Mouse (Mus musculus): ENCODE measurements around the gene Acvrl1. TPM values are rescaled to one million over a fixed set of nuclear protein-coding genes. Genes with fewer than 3 reads are reported as not detected.

The Acvrl1 gene
- polyA plus RNA-seq, 1 experiment from 2014 or later = 5.2 TPM

DNA sequence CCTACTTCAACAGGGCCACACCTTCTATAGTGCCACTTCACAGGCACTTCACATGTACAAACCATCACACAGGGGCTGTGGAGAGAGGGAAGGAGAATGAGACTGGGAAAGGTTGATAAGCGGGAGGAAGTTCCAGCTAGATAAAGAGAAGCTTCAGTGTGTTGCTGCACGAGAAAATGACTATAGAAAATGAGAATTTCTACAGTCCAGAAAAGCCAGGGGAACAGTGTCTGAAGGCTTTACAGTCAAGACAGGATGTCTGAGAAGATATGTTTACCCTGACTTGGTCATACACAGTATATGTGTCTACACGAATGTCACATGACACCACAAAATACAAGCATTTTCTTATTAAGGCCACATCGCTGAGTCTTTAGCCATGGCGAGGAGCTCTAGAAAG, 41.6 kb downstream of the Acvrl1 start:
- Histone ChIP-seq H3K27ac (peak overlapping the region; percentile 36; the same call in 1 of the 2 replicates), H3K36me3 (no peaks in the 10 kb centered on the region)

DNA sequence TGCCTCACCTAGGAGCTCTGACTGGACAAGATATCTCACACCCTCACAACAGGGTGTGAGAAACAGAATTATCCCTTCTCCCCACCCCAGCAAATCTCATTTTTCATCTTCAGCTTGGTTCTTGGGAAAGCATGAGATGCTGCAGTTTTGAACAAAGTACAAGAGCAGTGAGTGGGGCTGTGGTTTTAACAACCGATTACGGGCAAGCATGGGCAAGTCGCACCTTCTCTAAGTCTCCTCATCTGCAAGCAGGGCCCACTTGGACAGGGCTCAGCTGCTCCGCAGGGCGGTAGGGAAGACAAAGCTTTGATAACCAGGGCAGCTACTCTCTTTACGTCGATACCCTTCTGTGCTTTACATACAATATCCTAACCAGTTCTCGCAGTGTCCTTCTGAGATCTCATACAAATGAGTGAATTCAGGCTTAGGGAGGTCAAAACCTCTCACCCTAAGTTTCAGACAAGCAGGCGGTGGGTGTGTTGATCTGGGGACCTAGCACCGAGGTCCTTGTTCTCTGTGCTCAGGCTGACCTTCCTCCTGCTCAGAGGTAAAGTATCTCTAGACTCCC, 42.2 kb downstream of the Acvrl1 start:
- no peak overlapping the region for H3K4me3 ChIP-seq
- H3K36me3 ChIP-seq = no peaks in the 10 kb centered on the region
- DNase-seq (ENCODE audit: low spot score) = no peak
- H3K27ac ChIP-seq = no peak overlapping the region
- H3K27me3 ChIP-seq (ENCODE audit: insufficient read depth, poor library complexity, severe bottlenecking) = peaks cover 14% of the 10 kb centered on the region; the same call in 1 of the 2 replicates
- no peaks in the 10 kb centered on the region for H3K9me3 ChIP-seq
- 72% methylated on average over 10 of the region's 10 CpGs for WGBS
- peaks cover 22% of the 10 kb centered on the region for H3K4me1 ChIP-seq

More for the DNA sequence above, 41.6 kb downstream of the Acvrl1 start:
- 73% methylated on average over 5 of the region's 5 CpGs for WGBS
- H3K4me1 ChIP-seq = peaks cover 18% of the 10 kb centered on the region
- DNase-seq (ENCODE audit: low spot score) = no peak
- H3K27me3 ChIP-seq (ENCODE audit: insufficient read depth, poor library complexity, severe bottlenecking) = peaks cover 14% of the 10 kb centered on the region; the same call in 1 of the 2 replicates
- H3K9me3 ChIP-seq = no peaks in the 10 kb centered on the region
- no peak overlapping the region for H3K4me3 ChIP-seq

DNA sequence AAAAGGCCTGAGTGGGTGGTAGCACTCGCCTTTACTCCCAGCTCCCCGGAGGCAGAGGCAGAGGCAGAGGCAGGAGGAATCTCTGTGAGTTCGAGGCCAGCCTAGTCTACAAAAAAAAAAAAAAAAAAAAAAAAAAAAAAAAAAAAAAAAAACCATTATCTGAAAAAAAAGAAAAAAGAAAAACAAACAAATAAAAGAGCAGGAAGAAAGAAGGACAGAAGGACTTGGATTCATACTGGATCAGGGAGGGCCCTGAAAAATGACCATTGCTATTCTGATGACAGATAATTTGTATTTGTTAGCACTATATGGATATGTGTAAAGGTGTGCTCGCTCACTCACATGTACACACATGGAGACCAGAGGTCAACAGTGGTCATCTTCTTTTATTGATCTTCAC, 43.0 kb downstream of the Acvrl1 start:
- H3K4me1 ChIP-seq = peaks cover 24% of the 10 kb centered on the region
- no peak overlapping the region for H3K27ac ChIP-seq
- H3K27me3 ChIP-seq (ENCODE audit: insufficient read depth, poor library complexity, severe bottlenecking) = peaks cover 14% of the 10 kb centered on the region; the same call in 1 of the 2 replicates
- no peak for DNase-seq (ENCODE audit: low spot score)
- H3K9me3 ChIP-seq = no peaks in the 10 kb centered on the region
- H3K36me3 ChIP-seq = no peaks in the 10 kb centered on the region
- 82% methylated on average over 4 of the region's 4 CpGs for WGBS
- no peak overlapping the region for H3K4me3 ChIP-seq

DNA sequence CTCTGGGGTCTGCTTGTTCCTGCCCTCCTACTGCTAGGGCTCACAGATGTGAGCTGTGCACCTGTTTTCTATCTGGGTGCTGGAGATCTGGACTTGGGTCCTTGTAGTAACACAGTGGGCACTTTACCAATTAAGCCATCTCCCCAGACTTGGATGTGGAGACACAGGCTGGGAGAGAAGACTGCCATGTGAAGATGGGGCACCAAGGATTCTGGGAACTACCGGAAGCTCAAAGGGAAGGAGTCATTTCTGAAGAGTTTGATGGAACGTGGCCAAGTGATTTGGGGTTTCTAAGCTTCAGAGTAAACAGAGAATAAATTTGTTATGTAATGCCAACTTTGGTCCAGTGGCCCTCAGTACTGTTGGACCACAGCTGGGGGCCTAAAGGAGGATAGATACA, 43.7 kb downstream of the Acvrl1 start:
- H3K27me3 ChIP-seq (ENCODE audit: insufficient read depth, poor library complexity, severe bottlenecking) = peaks cover 14% of the 10 kb centered on the region; the same call in 1 of the 2 replicates
- no peaks in the 10 kb centered on the region for H3K9me3 ChIP-seq
- no peak overlapping the region for H3K4me3 ChIP-seq
- no peak for DNase-seq (ENCODE audit: low spot score)
- whole genome bisulfite sequencing = 92% methylated on average over 2 of the region's 2 CpGs
- no peak overlapping the region for H3K27ac ChIP-seq
- no peaks in the 10 kb centered on the region for H3K36me3 ChIP-seq
- H3K4me1 ChIP-seq = peaks cover 31% of the 10 kb centered on the region

DNA sequence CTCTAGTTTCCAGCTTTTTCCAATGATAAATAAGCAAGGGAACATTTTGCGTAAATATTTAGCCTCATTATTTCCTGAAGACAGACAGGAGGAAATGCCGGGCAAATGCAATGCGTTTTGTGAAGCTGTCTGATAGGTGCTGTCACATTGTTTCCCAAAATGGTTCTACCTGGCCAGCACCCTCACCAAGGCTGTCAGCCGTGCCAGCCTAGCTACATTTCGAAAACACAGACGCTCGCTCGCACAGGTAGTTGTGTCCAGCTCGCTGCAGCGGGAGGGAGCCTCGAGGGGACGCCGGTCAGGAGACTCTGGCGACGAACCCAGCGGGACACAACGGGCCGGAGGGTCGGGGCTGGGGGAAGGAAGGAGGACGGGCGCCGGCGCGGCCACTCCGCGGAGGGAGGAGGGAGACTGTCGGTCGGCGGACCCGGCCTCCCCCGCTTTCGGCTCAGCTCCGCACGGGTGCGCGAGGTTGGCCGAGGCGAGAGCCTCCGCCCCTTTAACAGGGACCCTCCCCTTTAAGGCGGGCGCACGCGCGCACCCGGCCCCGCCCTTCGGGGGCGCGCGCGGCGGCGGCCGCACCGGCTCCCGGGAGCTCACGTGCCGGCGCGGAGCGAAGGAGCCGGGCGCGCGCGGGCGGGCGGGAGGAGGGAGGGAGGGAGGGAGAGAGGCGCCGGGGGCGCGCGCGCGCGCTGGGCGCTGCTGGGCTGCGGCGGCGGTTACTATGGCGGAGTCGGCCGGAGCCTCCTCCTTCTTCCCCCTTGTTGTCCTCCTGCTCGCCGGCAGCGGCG, 45.3 kb downstream of the Acvrl1 start, which contains the start of gene Acvr1b:
Acvr1b (plus strand) TSS at position 647 of the 791 bp plus-strand sequence.
- Histone ChIP-seq H3K9me3 (no peaks in the 10 kb centered on the region), H3K27ac (peak within 1 kb of the TSS; percentile 98), H3K4me3 (peak within 1 kb of the TSS; percentile 97), H3K36me3 (no peaks in the 10 kb centered on the region), H3K27me3 (ENCODE audit: insufficient read depth, poor library complexity, severe bottlenecking) (peaks cover 14% of the 10 kb centered on the region; the same call in 1 of the 2 replicates), H3K4me1 (peaks cover 47% of the 10 kb centered on the region)
- WGBS = 1% methylated on average over 35 of the region's 87 CpGs
- peak; percentile 91 for DNase-seq (ENCODE audit: low spot score)

DNA sequence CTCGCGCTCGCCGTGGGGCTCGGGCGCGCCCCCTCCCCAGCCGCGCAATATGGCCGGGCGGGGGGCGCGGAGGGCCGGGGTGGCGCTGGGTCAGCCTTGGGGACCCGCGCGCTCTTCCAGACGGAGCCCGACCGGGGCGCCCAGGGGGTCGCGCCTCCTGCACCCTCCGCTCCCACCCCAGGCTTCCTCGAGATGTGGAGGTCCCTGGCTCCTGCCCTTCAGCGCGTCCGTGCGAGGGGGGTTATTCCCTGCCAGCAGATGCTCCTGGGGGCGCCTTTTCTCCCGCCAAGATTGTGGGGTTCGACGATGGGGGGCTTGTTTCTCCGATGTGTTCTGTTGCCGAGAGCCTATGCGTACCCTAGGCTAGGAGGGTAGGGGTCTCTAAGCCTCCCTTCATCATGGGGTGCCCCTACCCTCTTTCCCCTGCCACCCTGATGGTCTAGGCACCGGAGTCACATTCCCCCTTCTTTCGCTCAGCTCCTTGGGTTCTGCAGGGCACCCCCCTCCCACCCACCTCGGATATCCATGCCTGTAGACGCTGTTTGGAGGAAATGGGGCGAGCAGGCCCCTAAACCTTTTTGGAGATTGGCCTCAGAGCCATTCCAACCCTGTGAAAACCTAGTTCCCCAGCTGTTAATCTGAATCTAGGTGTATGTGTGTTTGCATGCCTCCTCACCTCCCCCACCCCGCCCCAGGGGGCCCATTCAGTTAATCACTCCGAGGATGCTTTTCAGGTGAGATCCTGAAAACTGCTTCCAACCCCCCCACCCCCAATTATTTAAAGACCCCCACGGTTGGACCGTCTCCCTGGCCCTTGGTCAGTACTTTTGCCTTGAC, 46.2 kb downstream of the Acvrl1 start:
- Histone ChIP-seq H3K9me3 (no peaks in the 10 kb centered on the region), H3K4me3 (peak overlapping the region; percentile 97), H3K27me3 (ENCODE audit: insufficient read depth, poor library complexity, severe bottlenecking) (peaks cover 14% of the 10 kb centered on the region; the same call in 1 of the 2 replicates), H3K36me3 (no peaks in the 10 kb centered on the region), H3K27ac (peak overlapping the region; percentile 98), H3K4me1 (peaks cover 56% of the 10 kb centered on the region)
- 1% methylated on average over 45 of the region's 46 CpGs for WGBS
- DNase-seq (ENCODE audit: low spot score) = no peak

DNA sequence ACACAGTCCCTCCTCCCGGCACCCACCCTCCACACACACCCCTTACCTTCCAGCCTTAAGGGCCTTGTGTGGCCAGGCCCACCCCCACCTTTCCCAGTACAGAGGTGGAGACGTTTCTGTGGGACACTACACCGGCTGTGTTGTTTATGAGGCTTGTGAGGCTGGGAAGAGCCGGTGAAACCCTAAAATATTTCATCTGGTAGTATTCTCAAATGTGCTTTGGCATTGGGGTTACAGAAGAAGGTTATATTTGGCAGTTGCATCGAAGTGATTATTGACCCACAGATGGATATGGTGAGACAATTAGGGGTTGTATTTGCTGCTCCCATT, 46.8 kb downstream of the Acvrl1 start:
- Histone ChIP-seq H3K27me3 (ENCODE audit: insufficient read depth, poor library complexity, severe bottlenecking) (peaks cover 14% of the 10 kb centered on the region; the same call in 1 of the 2 replicates), H3K9me3 (no peaks in the 10 kb centered on the region), H3K36me3 (no peaks in the 10 kb centered on the region), H3K27ac (peak overlapping the region; percentile 98), H3K4me1 (peaks cover 57% of the 10 kb centered on the region), H3K4me3 (peak overlapping the region; percentile 97)
- no peak for DNase-seq (ENCODE audit: low spot score)
- 18% methylated on average over 5 of the region's 5 CpGs for WGBS

DNA sequence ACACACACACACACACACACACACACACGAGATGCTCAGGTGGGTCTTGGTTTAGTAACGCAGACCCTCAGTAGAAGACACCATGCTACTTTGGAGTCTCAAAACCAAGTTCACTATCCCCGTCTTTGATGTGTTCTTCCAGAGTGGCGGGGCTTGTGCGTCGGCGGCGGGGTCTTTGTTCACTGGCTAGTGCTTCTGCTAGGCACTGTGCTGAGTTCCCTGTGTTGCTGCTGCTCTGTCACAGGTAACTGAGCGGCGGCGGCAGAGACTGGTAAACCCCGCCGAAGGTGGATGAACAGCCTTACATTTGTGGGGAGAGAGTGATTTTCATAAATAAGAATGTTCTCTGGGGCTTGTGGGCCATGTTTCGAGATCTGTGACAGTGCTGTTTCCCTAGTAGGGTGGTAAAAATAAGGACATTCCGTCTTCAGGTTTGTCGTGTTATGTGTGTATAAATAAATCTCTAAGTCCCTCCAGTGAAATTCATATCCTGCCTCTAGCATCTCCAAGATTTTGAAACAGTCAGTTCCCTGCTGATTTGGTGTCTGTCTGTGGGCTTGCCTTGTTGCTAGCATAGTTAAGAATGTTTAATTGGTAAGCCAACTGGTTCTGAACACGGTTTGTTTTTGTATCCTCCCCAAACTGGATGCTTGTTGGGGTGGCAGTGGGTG, 47.4 kb downstream of the Acvrl1 start:
- Histone ChIP-seq H3K4me1 (peaks cover 64% of the 10 kb centered on the region), H3K27ac (peak overlapping the region; percentile 98; the same call in 1 of the 2 replicates), H3K9me3 (no peaks in the 10 kb centered on the region), H3K27me3 (ENCODE audit: insufficient read depth, poor library complexity, severe bottlenecking) (peaks cover 14% of the 10 kb centered on the region; the same call in 1 of the 2 replicates), H3K4me3 (peak overlapping the region; percentile 97), H3K36me3 (no peaks in the 10 kb centered on the region)
- no peak for DNase-seq (ENCODE audit: low spot score)
- WGBS = 22% methylated on average over 17 of the region's 17 CpGs

DNA sequence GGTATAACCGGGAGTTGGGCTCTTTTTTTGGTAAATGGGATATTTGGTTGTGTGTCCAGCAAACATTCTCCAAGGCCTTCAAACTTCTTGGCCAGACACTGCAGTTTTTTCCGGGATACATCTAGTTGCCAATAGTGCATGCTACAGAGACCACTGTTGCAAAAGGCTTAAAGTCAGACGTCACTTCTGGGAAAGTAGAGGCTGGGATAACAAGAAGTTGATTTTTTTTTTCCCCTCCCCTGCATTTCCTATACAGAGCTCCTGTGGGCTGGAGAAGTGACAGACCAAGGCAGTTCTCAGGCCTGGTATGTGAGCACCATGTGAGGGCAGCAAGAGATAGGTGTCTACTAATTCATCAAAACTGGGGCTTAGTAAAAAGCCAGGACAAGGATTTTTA, 48.0 kb downstream of the Acvrl1 start:
- H3K27ac ChIP-seq = peak overlapping the region; percentile 98; the same call in 1 of the 2 replicates

DNA sequence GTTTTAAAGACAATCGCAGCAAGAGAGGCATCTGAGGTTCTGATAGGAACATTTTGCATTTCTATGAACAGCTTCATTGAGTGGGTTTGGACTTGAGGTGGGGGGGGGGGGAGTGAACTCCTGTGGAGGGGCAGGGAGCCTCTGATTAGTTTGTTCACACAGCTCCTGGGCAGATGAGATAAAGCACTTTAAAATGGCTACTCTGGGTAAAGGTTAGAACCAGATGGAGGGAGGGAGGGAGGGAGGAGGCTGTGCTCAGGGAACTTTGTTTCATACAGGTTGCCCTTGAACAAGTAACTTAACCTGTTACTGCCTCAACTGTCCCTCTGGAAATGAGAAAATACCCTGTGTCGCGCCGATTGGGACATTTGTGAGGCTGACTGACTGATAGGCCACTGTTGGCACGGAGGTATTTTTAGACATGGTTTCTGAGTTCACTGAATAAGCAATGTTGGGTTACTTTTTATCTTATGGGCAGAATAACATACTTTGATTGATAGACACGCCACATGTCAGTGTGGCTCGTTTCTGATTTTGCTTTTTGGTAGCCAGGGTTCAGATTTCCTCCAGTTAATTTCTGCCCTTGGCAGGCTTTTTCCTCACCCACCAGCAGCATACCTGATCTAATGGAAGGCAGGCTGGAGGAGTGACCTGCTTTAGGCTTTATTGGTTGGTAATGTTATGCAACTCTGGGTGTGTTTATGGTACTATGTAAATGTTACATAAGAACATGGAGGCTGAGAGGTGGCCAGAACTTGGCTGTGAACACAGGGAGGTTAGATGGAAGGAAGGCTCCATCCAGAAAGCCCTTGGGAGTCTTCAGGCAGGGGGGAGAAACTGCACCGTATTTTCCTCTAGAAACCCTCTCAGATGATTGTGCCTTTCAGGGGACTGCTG, 48.7 kb downstream of the Acvrl1 start:
- no peak for DNase-seq (ENCODE audit: low spot score)
- H3K9me3 ChIP-seq = no peaks in the 10 kb centered on the region
- H3K36me3 ChIP-seq = no peaks in the 10 kb centered on the region
- peaks cover 7% of the 10 kb centered on the region; the same call in 1 of the 2 replicates for H3K27me3 ChIP-seq (ENCODE audit: insufficient read depth, poor library complexity, severe bottlenecking)
- 40% methylated on average over 8 of the region's 8 CpGs for WGBS
- H3K27ac ChIP-seq = peak overlapping the region; percentile 98
- H3K4me1 ChIP-seq = peaks cover 77% of the 10 kb centered on the region
- H3K4me3 ChIP-seq = peak overlapping the region; percentile 25; the same call in 1 of the 2 replicates

More for the DNA sequence above, 48.0 kb downstream of the Acvrl1 start:
- peak overlapping the region; percentile 97 for H3K4me3 ChIP-seq
- H3K27me3 ChIP-seq (ENCODE audit: insufficient read depth, poor library complexity, severe bottlenecking) = peaks cover 14% of the 10 kb centered on the region; the same call in 1 of the 2 replicates
- WGBS = 43% methylated on average over 3 of the region's 3 CpGs
- H3K9me3 ChIP-seq = no peaks in the 10 kb centered on the region
- no peaks in the 10 kb centered on the region for H3K36me3 ChIP-seq
- DNase-seq (ENCODE audit: low spot score) = no peak
- H3K4me1 ChIP-seq = peaks cover 69% of the 10 kb centered on the region

DNA sequence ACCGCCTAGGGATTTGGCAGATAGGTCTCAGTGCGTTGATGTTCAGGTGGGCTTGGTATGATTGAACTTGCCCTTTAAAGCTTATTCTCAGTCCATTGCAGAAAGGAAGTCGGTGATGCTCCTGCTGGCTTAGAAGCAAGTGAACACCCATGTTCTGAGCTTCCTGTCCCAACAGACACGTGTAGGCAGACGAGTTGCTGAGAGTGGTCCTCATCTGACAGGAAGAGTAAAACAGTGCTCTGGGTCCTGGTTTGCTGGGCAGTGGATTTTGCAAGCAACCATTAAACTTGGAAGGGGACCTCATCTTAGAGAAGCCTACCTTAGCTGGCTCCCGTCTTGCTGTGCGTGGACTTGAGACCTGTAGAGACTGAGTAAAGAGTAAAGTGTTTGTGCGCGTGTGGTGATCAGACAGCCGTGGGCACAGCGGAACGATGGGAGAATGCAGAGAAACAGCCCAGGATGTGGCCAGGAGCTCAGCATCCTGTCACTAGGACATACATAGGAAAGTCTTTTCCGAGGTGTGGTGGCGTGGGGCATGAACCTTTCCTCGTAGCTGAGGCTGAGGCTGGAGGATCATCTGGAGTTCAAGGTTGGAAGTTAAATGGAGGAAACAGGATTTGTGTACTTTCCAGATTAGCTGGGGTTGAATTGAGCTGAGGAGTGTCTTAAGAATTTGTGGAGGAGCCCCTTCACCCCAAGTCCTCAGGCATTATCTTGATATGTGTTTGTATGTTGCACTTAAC, 52.2 kb downstream of the Acvrl1 start:
- Histone ChIP-seq H3K4me3 (no peak overlapping the region), H3K9me3 (no peaks in the 10 kb centered on the region), H3K27ac (0 out of 2 replicates have a peak overlapping the region, but pooled peaks have one; percentile 1), H3K27me3 (ENCODE audit: insufficient read depth, poor library complexity, severe bottlenecking) (no peaks in the 10 kb centered on the region), H3K36me3 (peaks cover 9% of the 10 kb centered on the region), H3K4me1 (peaks cover 71% of the 10 kb centered on the region)
- DNase-seq (ENCODE audit: low spot score) = no peak
- 70% methylated on average over 15 of the region's 15 CpGs for WGBS

All from heart, embryonic 10.5 days (tissue).